Mouse (Mus musculus): Measurements from ENCODE around the gene Pecam1. TPM values are rescaled to one million over a fixed set of nuclear protein-coding genes. Genes with fewer than 3 reads are reported as not detected.

Pecam1 gene
- polyA plus RNA-seq (2014; fragmentation: Illumina TruSeq; extraction: RNeasy Lipid Tissue Mini Kit (QIAGEN cat#74804); ENCODE audit: low replicate concordance) = 7.0 TPM

DNA sequence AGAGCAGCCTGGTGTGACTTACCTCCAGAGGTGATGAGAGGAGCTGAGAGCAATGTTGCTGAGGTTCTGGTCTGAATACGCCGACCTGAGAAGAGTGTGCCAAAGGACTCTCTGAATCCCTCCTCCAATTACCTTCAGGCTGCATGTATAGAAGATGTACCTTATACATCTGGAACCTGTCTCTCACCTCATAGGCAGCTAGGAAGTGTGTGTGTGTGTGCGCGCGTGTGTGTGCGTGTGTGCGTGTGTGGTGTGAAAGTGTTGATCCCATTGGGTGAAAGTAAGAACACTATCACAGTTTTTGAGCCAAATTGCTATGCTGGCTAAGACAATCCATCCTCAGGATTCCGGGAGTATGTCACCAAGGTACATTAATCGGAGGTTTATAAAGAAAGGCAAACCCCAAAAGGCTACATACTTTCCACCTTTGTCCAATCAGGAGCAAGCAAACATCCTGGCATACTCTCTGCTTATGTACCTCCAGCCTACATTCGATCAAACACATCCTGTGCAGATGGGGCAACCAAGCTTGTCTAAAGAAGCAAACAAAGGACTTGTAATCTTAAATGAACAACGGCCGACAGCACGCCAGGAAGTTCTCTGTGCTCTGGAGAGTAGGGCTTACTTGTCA, at the start of gene Pecam1:
Gene Pecam1 (minus strand): TSS at position 508 of the 631 bp plus-strand sequence.

DNA sequence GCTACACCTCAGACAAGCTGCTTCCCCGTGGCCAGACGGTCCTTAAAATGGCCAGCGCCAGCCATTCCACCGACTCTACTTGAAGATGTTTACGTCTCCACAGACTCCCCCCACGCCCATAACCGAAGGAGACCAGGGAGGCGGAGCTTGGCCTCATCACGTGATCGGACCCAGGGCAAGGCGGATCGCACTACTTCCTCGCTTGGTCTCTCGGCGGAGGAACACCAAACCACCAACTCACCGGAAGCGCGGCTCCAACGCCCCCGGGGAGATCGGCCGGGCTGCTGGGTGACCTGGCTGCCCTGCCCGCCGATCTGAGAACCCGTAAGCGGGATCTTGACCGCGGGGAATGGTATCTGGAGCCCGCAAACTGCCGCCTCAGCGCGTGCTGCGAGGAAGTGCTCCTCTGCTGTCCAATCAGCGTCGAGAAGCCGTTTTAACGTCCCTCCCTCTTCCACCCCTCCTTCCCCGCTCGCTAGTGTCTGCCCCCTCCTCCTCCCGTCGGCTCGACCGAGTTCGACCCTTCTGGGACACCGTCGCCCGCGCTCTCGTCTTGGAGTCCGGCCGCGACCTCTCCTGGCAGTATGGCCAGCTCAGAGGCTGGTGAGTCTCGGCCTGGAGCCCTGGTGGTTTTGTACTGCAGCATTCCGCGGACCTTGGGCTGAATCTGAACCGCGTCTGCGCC, 38.5 kb upstream of the Pecam1 start, which contains the start of the genes Ddx5 and Cep95:
Gene Ddx5 (minus strand): TSS at position 411 of the 685 bp plus-strand sequence.
Gene Cep95 (plus strand): TSS at position 478 of the 685 bp plus-strand sequence.

DNA sequence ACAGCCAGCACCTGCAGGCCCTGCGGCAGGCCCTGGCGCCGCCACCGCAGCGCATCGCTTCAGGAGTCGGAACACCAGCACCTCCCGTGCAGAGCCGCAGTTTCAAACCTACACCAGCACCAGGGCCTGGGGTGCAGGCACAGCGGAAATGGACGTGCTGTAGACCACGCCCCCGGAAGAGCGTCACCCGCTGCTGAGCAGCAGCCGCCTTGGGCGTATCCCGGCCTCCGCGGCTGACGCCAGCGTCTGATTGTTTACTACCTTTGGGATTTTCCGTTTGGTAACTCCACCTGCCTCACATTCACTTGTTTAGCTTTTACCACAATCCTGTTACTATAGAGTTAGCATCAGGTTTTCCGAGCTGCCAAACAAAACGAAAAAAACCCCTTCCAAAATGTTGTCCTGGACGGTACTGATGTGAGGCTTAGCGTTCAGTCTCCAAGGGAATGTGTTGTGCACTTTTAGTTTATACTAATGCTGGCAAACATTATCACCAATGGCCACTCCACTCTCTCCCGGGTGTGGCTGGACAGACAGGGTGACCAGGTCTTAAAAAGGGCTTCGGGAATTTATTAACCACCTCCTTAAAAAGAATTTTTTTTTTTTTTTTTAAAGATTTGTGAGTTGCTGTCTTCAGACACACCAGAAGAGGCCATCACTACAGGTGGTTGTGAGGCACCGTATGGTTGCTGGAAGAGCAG, 29.1 kb upstream of the Pecam1 start, which contains the start of gene Polg2:
Gene Polg2 (minus strand): TSS at position 150 of the 701 bp plus-strand sequence.

DNA sequence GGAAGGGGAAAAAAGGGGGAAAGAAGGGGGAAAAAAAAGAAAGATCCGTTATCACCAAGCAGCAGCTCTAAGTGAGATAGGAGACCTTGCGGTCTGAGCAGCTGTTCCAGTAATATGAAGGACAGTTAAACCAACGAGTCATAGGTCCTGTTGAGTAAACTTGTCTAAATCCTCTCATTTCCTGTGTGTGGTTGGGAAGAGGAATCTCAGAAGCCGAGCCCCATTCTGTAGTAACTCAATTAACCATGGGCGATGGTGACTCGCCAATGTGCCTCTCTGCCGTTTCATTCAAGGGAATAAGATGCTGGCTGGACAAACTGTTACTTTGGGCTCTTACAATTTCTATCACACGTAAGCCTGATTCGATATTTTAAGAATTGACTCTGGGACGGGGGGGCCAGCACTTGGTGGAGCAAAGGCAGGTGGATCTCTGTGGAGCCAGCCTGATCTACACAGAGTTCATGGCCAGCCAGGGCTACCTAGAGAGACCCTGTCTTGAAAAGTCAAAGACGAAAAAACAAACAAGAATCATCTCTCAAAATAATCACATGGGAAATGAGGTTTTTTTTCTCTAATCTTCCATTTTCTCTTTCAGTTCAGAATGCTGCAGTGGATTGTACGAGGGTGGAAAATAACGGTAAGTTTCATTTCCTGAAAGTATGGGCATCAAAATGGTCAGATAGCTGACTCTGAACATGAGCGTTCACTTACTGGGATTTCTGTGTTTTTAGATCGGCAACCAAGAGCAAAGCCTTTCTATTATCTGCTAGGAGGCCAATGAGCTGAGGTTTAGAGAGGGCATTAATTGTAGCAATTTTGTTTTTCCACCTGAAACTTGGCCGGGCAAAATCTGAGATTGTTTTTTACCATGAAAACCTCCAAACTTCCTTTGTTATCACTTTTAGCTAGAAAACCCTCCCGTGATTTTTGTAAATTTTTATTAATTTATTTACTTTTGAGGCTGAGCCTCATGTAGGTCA, 901 bp upstream of the Pecam1 start, which contains the start of gene Milr1:
Gene Milr1 (plus strand): TSS at position 188 of the 980 bp plus-strand sequence.

DNA sequence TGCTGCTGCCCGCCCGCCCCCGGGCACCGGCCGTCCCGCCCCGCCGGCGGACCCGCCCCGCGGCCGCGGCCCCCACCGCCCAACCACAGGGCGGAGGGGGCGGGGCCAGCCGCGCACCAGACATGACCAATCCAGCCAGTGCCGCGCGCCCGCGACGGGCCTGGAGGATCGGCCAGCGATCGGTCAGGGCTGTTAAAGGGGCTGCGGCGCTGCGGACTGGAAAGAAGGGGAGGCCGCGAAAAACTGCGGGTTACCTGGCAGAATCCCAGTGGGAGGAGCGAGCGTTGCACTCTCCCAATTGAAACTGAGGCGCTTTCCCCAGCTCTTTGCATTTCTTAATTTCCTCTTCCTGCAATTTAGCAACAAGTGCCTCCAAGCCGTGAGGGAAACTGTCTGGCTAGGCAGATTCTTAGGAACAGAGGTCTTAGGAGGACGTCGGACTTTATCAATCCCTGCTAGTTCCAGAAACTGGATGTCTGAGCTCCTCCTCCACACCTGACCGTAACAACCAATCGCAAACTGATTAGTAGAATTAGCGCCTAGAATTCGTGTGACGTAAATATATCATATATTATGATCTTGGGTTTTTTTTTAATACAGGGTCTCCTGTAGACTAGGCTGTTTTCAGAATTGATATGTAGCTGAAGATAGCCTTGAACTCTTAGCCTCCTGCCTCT, 137.3 kb downstream of the Pecam1 start, which contains the start of gene Tex2:
Gene Tex2 (minus strand): TSS at position 463 of the 677 bp plus-strand sequence.

Other genes with a start within 250 kb of the Pecam1 start
- 28.4 TPM for gene Tex2, start 137.2 kb downstream of the Pecam1 start, polyA plus RNA-seq (2014; fragmentation: Illumina TruSeq; extraction: RNeasy Lipid Tissue Mini Kit (QIAGEN cat#74804); ENCODE audit: low replicate concordance)
- gene Milr1, start 598 bp upstream of the Pecam1 start, polyA plus RNA-seq (2014; fragmentation: Illumina TruSeq; extraction: RNeasy Lipid Tissue Mini Kit (QIAGEN cat#74804); ENCODE audit: low replicate concordance) = 5.3 TPM
- gene Polg2, start 28.9 kb upstream of the Pecam1 start, polyA plus RNA-seq (2014; fragmentation: Illumina TruSeq; extraction: RNeasy Lipid Tissue Mini Kit (QIAGEN cat#74804); ENCODE audit: low replicate concordance) = 10.1 TPM
- 1,671 TPM for gene Ddx5, start 38.6 kb upstream of the Pecam1 start, polyA plus RNA-seq (2014; fragmentation: Illumina TruSeq; extraction: RNeasy Lipid Tissue Mini Kit (QIAGEN cat#74804); ENCODE audit: low replicate concordance)
- 26.5 TPM for gene Cep95, start 38.6 kb upstream of the Pecam1 start, polyA plus RNA-seq (2014; fragmentation: Illumina TruSeq; extraction: RNeasy Lipid Tissue Mini Kit (QIAGEN cat#74804); ENCODE audit: low replicate concordance)
- 93.0 TPM for gene Smurf2, start 170.1 kb upstream of the Pecam1 start, polyA plus RNA-seq (2014; fragmentation: Illumina TruSeq; extraction: RNeasy Lipid Tissue Mini Kit (QIAGEN cat#74804); ENCODE audit: low replicate concordance)
- 150 TPM for gene Kpna2, start 248.9 kb upstream of the Pecam1 start, polyA plus RNA-seq (2014; fragmentation: Illumina TruSeq; extraction: RNeasy Lipid Tissue Mini Kit (QIAGEN cat#74804); ENCODE audit: low replicate concordance)

Data from small intestine, adult 10 weeks (tissue).